Mouse (Mus musculus) ES-E14 (cell line): ENCODE data around the gene Gdf10. TPM values are rescaled to one million over a fixed set of nuclear protein-coding genes. Genes with fewer than 3 reads are reported as not detected.

ENCODE experiments used
- DNase-seq: peaks from one replicate; pipeline ENCODE4 v3.0.0-alpha.2; 2013; ENCODE audit warnings: low read depth, low spot score
- H3K27ac ChIP-seq: 2 replicates; pipeline ENCODE4 v1.5.1; 2012; ENCODE audit warnings: low read depth, mild to moderate bottlenecking, low read length, moderate library complexity, mixed read lengths; ENCODE audit not compliant: poor library complexity, insufficient read depth, severe bottlenecking
- H3K36me3 ChIP-seq: 2 replicates; pipeline ENCODE4 v1.6.1; 2012; ENCODE audit warnings: mild to moderate bottlenecking, low read length, moderate library complexity, mixed read lengths; ENCODE audit not compliant: control insufficient read depth, poor library complexity, insufficient read depth, severe bottlenecking
- H3K4me1 ChIP-seq, 2 experiments: fragments of 150-350 bp in 1 of 2; sonication (generic) in 1 of 2; 2 replicates each; pipeline ENCODE4 v1.6.1; 2012; ENCODE audit warnings: low read length in 2 of 2, mild to moderate bottlenecking in 1 of 2, mixed read lengths in 1 of 2; ENCODE audit not compliant: control insufficient read depth in 2 of 2, insufficient read depth in 2 of 2, poor library complexity in 1 of 2
- H3K4me3 ChIP-seq, 2 experiments: fragments of 150-350 bp in 1 of 2; sonication (generic) in 1 of 2; 2 replicates each; pipeline ENCODE4 v1.5.1; 2012; ENCODE audit warnings: low read length in 2 of 2, low read depth in 1 of 2, mild to moderate bottlenecking in 1 of 2, mixed read lengths in 1 of 2; ENCODE audit not compliant: insufficient read depth in 1 of 2, poor library complexity in 1 of 2, severe bottlenecking in 1 of 2
- H3K9ac ChIP-seq: 2 replicates; pipeline ENCODE4 v1.6.1; 2012; ENCODE audit warnings: low read depth, mild to moderate bottlenecking, low read length, mixed read lengths; ENCODE audit not compliant: poor library complexity, insufficient read depth, severe bottlenecking
- H3K9me3 ChIP-seq: fragments of 150-350 bp; sonication (generic); 2 replicates; pipeline ENCODE4 v1.6.1; 2012; ENCODE audit warnings: low read depth, mild to moderate bottlenecking, low read length; ENCODE audit not compliant: control insufficient read depth, insufficient read depth
- CHD2 ChIP-seq: IDR thresholded peaks from 2 replicates; pipeline ENCODE4 v1.6.1; 2014; ENCODE audit warnings: mild to moderate bottlenecking, low read depth, low read length, inconsistent platforms
- HCFC1 ChIP-seq: IDR thresholded peaks from 2 replicates; pipeline ENCODE4 v1.6.1; 2012; ENCODE audit warnings: low read length, inconsistent platforms, borderline replicate concordance; ENCODE audit not compliant: insufficient read depth
- MAFK ChIP-seq: IDR thresholded peaks from 2 replicates; pipeline ENCODE4 v1.6.1; 2014; ENCODE audit warnings: mild to moderate bottlenecking, low read depth, low read length, inconsistent platforms; ENCODE audit not compliant: insufficient read depth
- ZC3H11A ChIP-seq: IDR thresholded peaks from 2 replicates; pipeline ENCODE4 v1.6.1; 2012; ENCODE audit warnings: low read depth, mild to moderate bottlenecking, inconsistent platforms, low read length, borderline replicate concordance
- ZNF384 ChIP-seq: IDR thresholded peaks from 2 replicates; pipeline ENCODE4 v1.6.1; 2012; ENCODE audit warnings: low read depth, low read length, inconsistent platforms
- in situ Hi-C, 2 experiments: fragments of 600-800 bp; cut with MboI; formaldehyde crosslinking; loops; one replicate each; pipeline ENCODE4 v1.15.1; 2025; ENCODE audit warnings: low sequenced_read_pairs in 2 of 2, inconsistent platforms in 1 of 2; ENCODE audit not compliant: unreplicated experiment in 2 of 2
- total RNA-seq: library from RNA; depleted of rRNA; stranded (reverse); fragments of 300-350 nt; gene quantifications from 2 replicates; pipeline ENCODE4 v1.2.3, GENCODE M21; 2012; rRNA removed

Gene Gdf10
- total RNA-seq, 1 experiment = not detected

- Histone ChIP-seq H3K4me1 (no peaks in the 10 kb centered on the region), H3K4me3 (peak within 1 kb of the TSS; percentile 48 to 55; a peak in 3 of 4 replicates), H3K9ac (no peak within 1 kb of the TSS), H3K9me3 (no peaks in the 10 kb centered on the region), H3K36me3 (no peaks in the 10 kb centered on the region), H3K27ac (no peak within 1 kb of the TSS)
- DNase-seq = peak; percentile 20
- in situ Hi-C loops = no loop called here
- TF ChIP-seq ZC3H11A (no peak), ZNF384 (no peak), CHD2 (no peak), MAFK (no peak), HCFC1 (no peak)
Observed at GRCm38 (mm10) chr14:33978604-33979059, 55.2 kb downstream of the Gdf10 start, which contains the start of gene Zfp488. Gene Zfp488, minus strand, starts transcription at chr14:33978764.

Other genes starting within 250 kb of the Gdf10 start
- not detected in 2 replicates for gene Gdf2, start 17.5 kb downstream of the Gdf10 start, total RNA-seq
- gene Rbp3, start 30.4 kb downstream of the Gdf10 start, total RNA-seq = not detected in 2 replicates
- not detected in 2 replicates for gene Zfp488, start 55.2 kb downstream of the Gdf10 start, total RNA-seq
- gene Gm30083, start 91.6 kb downstream of the Gdf10 start, total RNA-seq = not detected in 2 replicates
- gene Gm5460, start 93.2 kb downstream of the Gdf10 start, total RNA-seq = not detected in 2 replicates
- gene Antxrl, start 129.1 kb downstream of the Gdf10 start, total RNA-seq = not detected in 2 replicates
- 3.6 and 5.2 TPM in 2 replicates for gene Anxa8, start 162.4 kb downstream of the Gdf10 start, total RNA-seq
- gene A630023A22Rik, start 179.2 kb downstream of the Gdf10 start, total RNA-seq = not detected in 2 replicates
- 0.45 and 0.85 TPM in 2 replicates for gene Npy4r, start 228.9 kb downstream of the Gdf10 start, total RNA-seq